Mouse (Mus musculus) heart, postnatal 0 days (tissue): Measurements from ENCODE around the gene Szrd1. TPM values are rescaled to one million over a fixed set of nuclear protein-coding genes. Genes with fewer than 3 reads are reported as not detected.

Experiments used
- ATAC-seq: fragments of 200-750 bp; cut with Nextera tagmentation; 2 replicates; pipeline ENCODE4 v1.8.0; 2017; ENCODE audit warnings: low read depth, moderate number of reproducible peaks, moderate library complexity; ENCODE audit not compliant: insufficient read depth
- DNase-seq: peaks from one replicate; pipeline ENCODE4 v3.0.0-alpha.2; 2016; ENCODE audit warnings: low spot score
- H3K27ac ChIP-seq: fragments of 300-500 bp; sonication (generic); 2 replicates; pipeline ENCODE4 v1.5.1; 2014; ENCODE audit warnings: low read depth, mild to moderate bottlenecking
- H3K27me3 ChIP-seq: fragments of 300-500 bp; sonication (generic); 2 replicates; pipeline ENCODE4 v1.6.1; 2014; ENCODE audit warnings: low read length, mixed read lengths; ENCODE audit not compliant: control insufficient read depth, insufficient read depth
- H3K36me3 ChIP-seq: fragments of 300-500 bp; sonication (generic); replicated peaks from 2 replicates; pipeline ENCODE4 v1.6.1; 2014; ENCODE audit warnings: low read length, mixed read lengths; ENCODE audit not compliant: control insufficient read depth, insufficient read depth
- H3K4me1 ChIP-seq: fragments of 300-500 bp; sonication (generic); 2 replicates; pipeline ENCODE4 v1.6.1; 2014; ENCODE audit warnings: antibody characterized with exemption; ENCODE audit not compliant: control insufficient read depth, insufficient read depth
- H3K4me2 ChIP-seq: fragments of 300-500 bp; sonication (generic); 2 replicates; pipeline ENCODE4 v1.6.1; 2014; ENCODE audit warnings: low read depth, mild to moderate bottlenecking, low read length, moderate library complexity
- H3K4me3 ChIP-seq: fragments of 300-500 bp; sonication (generic); 2 replicates; pipeline ENCODE4 v1.5.1; 2014; ENCODE audit warnings: low read depth, low read length
- H3K9ac ChIP-seq: fragments of 300-500 bp; sonication (generic); replicated peaks from 2 replicates; pipeline ENCODE4 v1.6.1; 2014; ENCODE audit warnings: low read depth, low read length, mixed read lengths
- H3K9me3 ChIP-seq: fragments of 300-500 bp; sonication (generic); replicated peaks from 2 replicates; pipeline ENCODE4 v1.6.1; 2016; ENCODE audit warnings: low read length; ENCODE audit not compliant: control insufficient read depth
- CTCF ChIP-seq: IDR thresholded peaks from 2 replicates; pipeline ENCODE4 v1.5.1; 2016; ENCODE audit warnings: antibody characterized with exemption, control low read depth, low read depth
- EP300 ChIP-seq: IDR thresholded peaks from 2 replicates; pipeline ENCODE4 v1.6.1; 2016; ENCODE audit warnings: antibody characterized with exemption, low read depth
- WGBS: fragments of 180-500 bp; shearing (Covaris S2); extraction: QIAGEN DNeasy Blood & Tissue Kit; methylation state at CpG from one replicate; pipeline ENCODE4 v1.1.7; 2014; 5-methylcytosine and 5-hydroxymethylcytosine counted together
- polyA plus RNA-seq: library from polyadenylated mRNA; unstranded; fragments of >200 nt; fragmentation: Nextera tagmentation; extraction: Ambion mirVana; gene quantifications from 2 replicates; pipeline ENCODE4 v1.2.1, GENCODE M21; 2015
- total RNA-seq: library from RNA; depleted of rRNA; stranded (reverse); fragments of >200 nt; gene quantifications from 2 replicates; pipeline ENCODE4 v1.2.3, GENCODE M21; 2014; ENCODE audit warnings: low replicate concordance

Gene Szrd1
- total and polyA plus RNA-seq, 2 experiments from 2014 or later, result 19.4 to 73.8 TPM

DNA sequence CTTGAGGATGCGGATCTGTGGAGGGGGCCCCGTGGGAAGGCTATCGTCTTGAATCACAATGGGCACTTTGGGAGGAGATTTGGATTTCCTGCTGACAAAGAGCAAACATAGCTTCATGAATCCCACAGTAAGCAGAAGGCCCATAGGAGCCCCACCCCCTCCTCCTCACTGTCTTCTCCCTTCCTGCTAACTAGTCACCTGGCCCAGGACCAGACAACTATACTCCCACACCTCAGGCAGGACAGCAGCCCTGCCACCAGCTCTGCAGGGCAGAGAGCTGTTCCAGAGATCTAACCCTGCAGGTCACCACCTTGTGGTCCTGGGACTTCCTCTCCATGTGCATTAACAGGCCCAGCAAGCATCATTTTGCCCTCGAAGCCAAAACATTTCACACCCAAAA lies 20.9 kb downstream of the Szrd1 start:
- Histone ChIP-seq H3K4me1 (peaks cover 7% of the 10 kb centered on the region; the same call in 1 of the 2 replicates), H3K27ac (no peak overlapping the region), H3K9ac (no peak overlapping the region), H3K4me2 (no peak overlapping the region), H3K27me3 (no peaks in the 10 kb centered on the region), H3K4me3 (no peak overlapping the region), H3K9me3 (no peaks in the 10 kb centered on the region), H3K36me3 (peaks cover 44% of the 10 kb centered on the region)
- WGBS, result 39% methylated on average over 4 of the region's 4 CpGs
- DNase-seq (no peak), ATAC-seq (no peak)
- no peak for TF ChIP-seq CTCF
- TF ChIP-seq EP300, result no peak

DNA sequence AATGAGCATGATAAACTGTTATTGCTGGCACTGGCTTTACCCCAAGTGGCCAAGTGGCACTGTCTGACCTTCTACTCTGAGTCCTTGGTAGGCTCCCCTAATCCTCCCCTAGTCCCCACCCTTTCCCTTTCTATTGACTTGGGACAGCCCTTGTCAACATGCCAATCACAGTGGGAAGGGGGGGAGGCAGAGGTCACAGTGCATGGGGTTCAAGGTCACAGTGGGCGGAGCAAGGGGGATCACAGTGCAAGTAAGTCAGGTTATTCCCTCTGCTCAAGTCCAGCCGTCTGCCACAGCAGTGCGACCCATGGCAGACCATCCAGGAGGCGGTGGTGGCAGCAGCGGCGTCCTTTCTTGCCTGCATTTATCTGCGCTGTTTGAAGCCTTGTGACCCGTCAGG lies 24.2 kb downstream of the Szrd1 start:
- Histone ChIP-seq H3K36me3 (peaks cover 64% of the 10 kb centered on the region), H3K9ac (no peak overlapping the region), H3K27ac (no peak overlapping the region), H3K4me1 (peaks cover 4% of the 10 kb centered on the region; the same call in 1 of the 2 replicates), H3K4me3 (no peak overlapping the region), H3K4me2 (no peak overlapping the region), H3K27me3 (no peaks in the 10 kb centered on the region), H3K9me3 (no peaks in the 10 kb centered on the region)
- ATAC-seq (no peak), DNase-seq (no peak)
- WGBS, result 66% methylated on average over 8 of the region's 8 CpGs
- no peak for TF ChIP-seq CTCF
- no peak for TF ChIP-seq EP300

DNA sequence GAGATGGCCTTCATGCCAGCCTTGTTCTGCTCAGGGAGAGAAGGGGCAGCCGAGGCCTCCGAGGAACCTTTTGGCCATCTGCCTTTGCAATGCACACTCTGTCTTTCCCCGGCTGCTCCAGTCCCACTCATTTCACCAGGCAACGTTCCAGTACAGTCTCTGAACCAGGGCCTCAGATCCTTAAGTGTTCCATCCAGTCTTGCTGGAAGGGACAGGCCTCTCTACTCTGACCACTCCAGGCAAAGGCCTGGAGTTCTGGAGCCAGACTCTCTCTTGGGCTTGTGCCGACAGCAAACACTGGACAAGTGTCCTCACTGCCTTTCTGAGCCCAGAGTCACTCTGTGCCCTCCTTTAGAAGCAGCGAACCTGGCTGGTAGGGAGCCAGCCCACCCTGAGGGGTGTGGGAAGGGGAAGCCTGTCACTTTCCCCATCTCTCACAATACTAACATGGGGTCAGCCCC lies 25.0 kb downstream of the Szrd1 start:
- peaks cover 67% of the 10 kb centered on the region for H3K36me3 ChIP-seq

DNA sequence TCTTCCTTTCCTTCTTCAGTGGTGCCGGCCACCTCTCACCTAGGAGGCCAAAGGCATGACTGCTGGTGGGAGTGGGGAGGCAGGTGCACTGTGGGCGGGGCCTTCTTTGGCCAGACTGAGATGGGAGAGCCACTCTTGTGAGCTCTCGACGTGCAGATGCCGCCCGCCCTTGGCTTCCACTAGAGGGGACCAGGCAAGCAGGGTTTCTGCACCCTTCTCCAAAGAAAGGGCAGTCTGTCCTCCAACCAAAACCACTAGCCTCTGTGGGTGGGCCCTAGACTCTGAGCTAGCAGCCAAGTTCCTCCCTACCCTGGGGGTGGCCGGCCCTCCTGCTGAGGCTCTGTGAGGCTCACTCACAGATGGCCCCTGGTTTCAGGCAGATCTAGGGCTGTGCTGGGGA lies 25.7 kb downstream of the Szrd1 start:
- 68% methylated on average over 7 of the region's 7 CpGs for WGBS
- Histone ChIP-seq H3K9ac (no peak overlapping the region), H3K4me3 (no peak overlapping the region), H3K27me3 (no peaks in the 10 kb centered on the region), H3K27ac (no peak overlapping the region; the same call in 1 of the 2 replicates), H3K36me3 (peaks cover 67% of the 10 kb centered on the region), H3K4me2 (no peak overlapping the region), H3K9me3 (no peaks in the 10 kb centered on the region), H3K4me1 (0 out of 2 replicates have a peak, but pooled peaks cover 4% of the 10 kb centered on the region)
- TF ChIP-seq EP300, result no peak
- no peak for DNase-seq
- no peak for ATAC-seq

More for the DNA sequence above, 25.0 kb downstream of the Szrd1 start:
- WGBS, result 78% methylated on average over 6 of the region's 6 CpGs
- Histone ChIP-seq H3K27me3 (no peaks in the 10 kb centered on the region), H3K4me2 (no peak overlapping the region), H3K27ac (no peak overlapping the region; the same call in 1 of the 2 replicates), H3K4me3 (no peak overlapping the region), H3K9ac (no peak overlapping the region), H3K4me1 (peaks cover 4% of the 10 kb centered on the region; the same call in 1 of the 2 replicates), H3K9me3 (no peaks in the 10 kb centered on the region)
- DNase-seq (no peak), ATAC-seq (no peak)
- TF ChIP-seq CTCF, result no peak
- TF ChIP-seq EP300, result no peak

DNA sequence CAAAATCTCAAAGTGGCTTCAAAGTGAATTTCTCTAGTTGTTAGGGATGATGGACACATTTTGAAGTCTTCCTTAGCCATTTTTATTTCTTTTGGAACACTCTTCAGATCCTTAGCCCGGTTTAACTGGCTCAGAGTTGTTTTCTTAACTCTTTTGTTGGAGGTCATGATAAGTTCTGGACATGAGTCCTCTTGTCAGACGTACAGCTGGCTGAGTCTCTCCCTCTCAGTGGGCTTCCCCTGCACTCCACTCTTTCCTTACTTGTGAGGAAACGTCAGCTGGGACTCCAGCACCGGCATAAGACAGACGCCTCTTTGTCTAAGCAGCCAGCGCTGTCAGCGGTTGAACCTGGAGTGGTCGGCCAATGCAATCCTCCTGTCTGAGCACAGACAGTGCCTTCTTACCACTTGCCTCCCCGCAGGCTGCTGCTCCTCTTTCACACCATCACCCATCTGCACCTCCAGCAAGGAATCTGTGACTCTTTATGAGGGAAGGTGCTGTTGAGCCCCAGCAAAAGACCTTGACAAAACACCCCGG lies 31.3 kb downstream of the Szrd1 start:
- Histone ChIP-seq H3K9ac (no peak overlapping the region), H3K4me2 (no peak overlapping the region), H3K36me3 (peaks cover 19% of the 10 kb centered on the region), H3K27ac (no peak overlapping the region), H3K27me3 (no peaks in the 10 kb centered on the region), H3K4me3 (no peak overlapping the region), H3K9me3 (no peaks in the 10 kb centered on the region), H3K4me1 (no peaks in the 10 kb centered on the region)
- ATAC-seq (peak; percentile 12; the same call in 1 of the 2 replicates), DNase-seq (no peak)
- 14% methylated on average over 10 of the region's 10 CpGs for WGBS
- TF ChIP-seq CTCF (no peak), EP300 (no peak)

DNA sequence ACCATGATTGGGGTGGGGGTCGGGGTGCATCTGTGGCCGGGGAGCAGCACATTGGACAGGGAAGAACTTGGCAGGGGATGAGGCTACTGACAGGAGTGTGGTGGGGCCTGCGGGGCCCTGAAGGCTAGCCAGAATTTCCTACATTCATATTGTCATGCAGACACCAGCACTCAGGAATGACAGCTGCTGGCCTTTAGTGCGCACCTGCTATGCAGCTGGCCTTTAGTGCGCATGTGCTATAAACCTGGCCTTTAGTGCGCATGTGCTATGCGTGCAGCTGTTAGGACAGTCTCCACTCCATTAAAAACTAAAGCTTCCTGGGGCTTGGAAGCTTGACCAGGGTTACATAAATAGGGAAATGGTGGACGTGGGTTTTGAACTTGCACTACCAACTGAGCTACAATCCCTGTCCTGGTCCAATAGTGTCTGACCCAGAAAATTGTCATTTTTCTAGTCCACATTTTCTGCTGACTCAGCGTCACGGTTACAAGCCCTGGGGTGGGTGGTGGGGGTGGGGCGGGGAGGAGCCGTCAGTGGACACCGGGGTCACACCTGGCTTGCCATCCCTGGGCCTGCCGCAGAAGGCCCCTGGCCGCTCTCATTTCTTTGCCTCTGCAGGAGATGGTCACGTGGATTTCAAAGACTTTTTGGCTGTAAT lies 32.9 kb downstream of the Szrd1 start:
- DNase-seq, result no peak
- Histone ChIP-seq H3K4me3 (no peak overlapping the region), H3K27ac (no peak overlapping the region), H3K4me2 (no peak overlapping the region), H3K9me3 (no peaks in the 10 kb centered on the region), H3K36me3 (peaks cover 11% of the 10 kb centered on the region), H3K9ac (no peak overlapping the region), H3K4me1 (no peaks in the 10 kb centered on the region), H3K27me3 (no peaks in the 10 kb centered on the region)
- no peak for ATAC-seq
- WGBS, result 86% methylated on average over 16 of the region's 16 CpGs
- no peak for TF ChIP-seq EP300
- no peak for TF ChIP-seq CTCF
